Mouse (Mus musculus) adrenal gland, postnatal 36 days (tissue): ENCODE measurements around the gene F11. TPM values are rescaled to one million over a fixed set of nuclear protein-coding genes. Genes with fewer than 3 reads are reported as not detected.

Experiments used
- DNase-seq, 2 experiments: peaks; one replicate each; pipeline ENCODE4 v3.0.0; 2021; ENCODE audit warnings: mixed read lengths in 1 of 2
- long read RNA-seq, 2 experiments: library from polyadenylated mRNA; stranded (forward); transcript quantifications; one replicate each; pipeline ENCODE4 v2.0.0; 2021; ENCODE audit warnings: borderline sequencing depth in 2 of 2
- total RNA-seq, 2 experiments: library from RNA; stranded (reverse); gene quantifications; 2 replicates each; pipeline ENCODE4 v1.2.3; 2021

The F11 gene
- total RNA-seq, result under 1 TPM in 1 of 2 experiments, not detected in 1; 0.20 TPM
- long read RNA-seq, experiment 1, result 0 reads
- long read RNA-seq, experiment 2, result 0 reads

- DNase-seq, result no peak
Observed at GRCm38 (mm10) chr8:45261920-45262319, at the start of gene F11. F11 (minus strand) TSS chr8:45262031.

GRCm38 (mm10) chr8:45310967-45311366 is 49.1 kb upstream of the F11 start:
- DNase-seq, result no peak

GRCm38 (mm10) chr8:45308366-45308765 is 46.5 kb upstream of the F11 start, which contains the start of gene Gm45753:
Gm45753 (minus strand) TSS chr8:45308466.
- DNase-seq, result no peak

GRCm38 (mm10) chr8:45305479-45305878 is 43.6 kb upstream of the F11 start:
- DNase-seq, result no peak

- no peak for DNase-seq
Observed at GRCm38 (mm10) chr8:45304354-45304753, 42.5 kb upstream of the F11 start.

GRCm38 (mm10) chr8:45302390-45302789 is 40.6 kb upstream of the F11 start:
- no peak for DNase-seq

- no peak for DNase-seq
Observed at GRCm38 (mm10) chr8:45295276-45295675, 33.4 kb upstream of the F11 start.

GRCm38 (mm10) chr8:45294687-45295086 is 32.9 kb upstream of the F11 start, which contains the start of gene Klkb1:
Klkb1 (minus strand) TSS chr8:45294859.
- DNase-seq, result no peak

- DNase-seq, result no peak
Observed at GRCm38 (mm10) chr8:45291790-45292189, 30.0 kb upstream of the F11 start.

GRCm38 (mm10) chr8:45281630-45282029 is 19.8 kb upstream of the F11 start:
- peak in 1 of 2 experiments; percentile 5 for DNase-seq

- DNase-seq, result no peak
Observed at GRCm38 (mm10) chr8:45277453-45277852, 15.6 kb upstream of the F11 start.

- DNase-seq, result no peak
Observed at GRCm38 (mm10) chr8:45274317-45274716, 12.5 kb upstream of the F11 start.

GRCm38 (mm10) chr8:45269056-45269455 is 7.2 kb upstream of the F11 start:
- DNase-seq, result peak in 1 of 2 experiments; percentile 18

GRCm38 (mm10) chr8:45268485-45268884 is 6.7 kb upstream of the F11 start:
- DNase-seq, result no peak

- peak; percentile 13 to 46 for DNase-seq
Observed at GRCm38 (mm10) chr8:45267611-45268391, 6.0 kb upstream of the F11 start.

- DNase-seq, result no peak
Observed at GRCm38 (mm10) chr8:45266993-45267392, 5.2 kb upstream of the F11 start.

GRCm38 (mm10) chr8:45264918-45265317 is 3.1 kb upstream of the F11 start:
- DNase-seq, result no peak

- DNase-seq, result no peak
Observed at GRCm38 (mm10) chr8:45262851-45263250, 1.0 kb upstream of the F11 start.

- DNase-seq, result no peak
Observed at GRCm38 (mm10) chr8:45258421-45258820, 3.4 kb downstream of the F11 start.

- no peak for DNase-seq
Observed at GRCm38 (mm10) chr8:45255040-45255439, 6.8 kb downstream of the F11 start.

- DNase-seq, result no peak
Observed at GRCm38 (mm10) chr8:45254194-45254842, 7.5 kb downstream of the F11 start.

GRCm38 (mm10) chr8:45253586-45253985 is 8.2 kb downstream of the F11 start:
- DNase-seq, result no peak

GRCm38 (mm10) chr8:45253111-45253510 is 8.7 kb downstream of the F11 start:
- no peak for DNase-seq
